Mouse (Mus musculus) megakaryocyte-erythroid progenitor cell, adult 5-6 weeks (primary cell): ENCODE data around the gene Trappc6a. TPM values are rescaled to one million over a fixed set of nuclear protein-coding genes. Genes with fewer than 3 reads are reported as not detected.

Source experiments
- ATAC-seq: replicated peaks from 2 replicates; pipeline ENCODE4 v1.8.0; 2016; ENCODE audit warnings: mild to moderate bottlenecking, inconsistent platforms; ENCODE audit not compliant: severe bottlenecking, poor library complexity, low FRiP score, low TSS enrichment
- total RNA-seq, 2 experiments: library from RNA; stranded (forward) in 1 of 2; stranded (reverse) in 1 of 2; fragments of 200-1000, 215-1000 nt in 1 of 2; fragments of >200 nt in 1 of 2; fragmentation: Nextera tagmentation in 1 of 2; gene quantifications; 2 replicates each; pipeline ENCODE4 v1.2.3; 2014 to 2017

The Trappc6a gene
- total RNA-seq, 2 experiments from 2014 or later: 23.6 to 96.3 TPM

DNA sequence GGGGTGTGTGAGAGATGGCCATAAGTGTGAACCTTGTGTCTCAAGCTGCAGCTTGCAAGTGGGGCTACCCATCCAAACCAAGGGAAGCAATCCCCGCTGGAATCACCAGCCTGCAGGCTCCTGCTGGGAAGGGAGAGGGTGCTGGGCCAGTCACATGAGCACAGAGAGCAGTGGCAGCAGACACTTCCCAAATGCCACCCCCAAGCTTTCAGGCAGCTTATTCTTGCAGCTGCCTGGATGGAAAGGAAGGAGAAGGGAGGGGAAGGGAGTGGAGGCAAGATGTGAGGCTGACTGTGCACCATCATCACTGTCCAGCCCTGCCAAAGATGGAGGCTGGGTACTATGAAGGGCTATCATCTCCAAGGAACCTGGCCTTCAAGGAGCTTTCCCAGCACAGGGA lies 46.0 kb downstream of the Trappc6a start:
- ATAC-seq: no peak

DNA sequence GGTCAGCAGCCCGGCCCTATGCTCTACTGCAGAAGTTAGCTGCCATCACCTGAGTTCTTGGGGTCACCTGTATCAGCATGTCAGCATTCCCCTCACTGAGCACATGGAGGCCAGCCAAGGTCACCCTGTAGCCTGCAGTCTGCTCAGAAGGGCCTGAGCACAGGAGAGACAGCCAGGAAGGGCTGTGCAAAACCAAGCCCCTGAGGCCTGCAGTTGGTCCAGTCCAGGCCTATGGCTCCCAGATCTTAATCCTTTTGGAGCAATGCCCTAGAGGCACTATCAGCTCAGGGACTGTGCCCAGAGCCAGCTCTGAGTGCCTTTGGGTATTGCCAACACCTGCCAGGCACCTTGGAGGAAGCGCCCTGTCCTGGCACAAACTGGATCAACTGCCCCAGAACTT lies 48.9 kb downstream of the Trappc6a start:
- no peak for ATAC-seq

DNA sequence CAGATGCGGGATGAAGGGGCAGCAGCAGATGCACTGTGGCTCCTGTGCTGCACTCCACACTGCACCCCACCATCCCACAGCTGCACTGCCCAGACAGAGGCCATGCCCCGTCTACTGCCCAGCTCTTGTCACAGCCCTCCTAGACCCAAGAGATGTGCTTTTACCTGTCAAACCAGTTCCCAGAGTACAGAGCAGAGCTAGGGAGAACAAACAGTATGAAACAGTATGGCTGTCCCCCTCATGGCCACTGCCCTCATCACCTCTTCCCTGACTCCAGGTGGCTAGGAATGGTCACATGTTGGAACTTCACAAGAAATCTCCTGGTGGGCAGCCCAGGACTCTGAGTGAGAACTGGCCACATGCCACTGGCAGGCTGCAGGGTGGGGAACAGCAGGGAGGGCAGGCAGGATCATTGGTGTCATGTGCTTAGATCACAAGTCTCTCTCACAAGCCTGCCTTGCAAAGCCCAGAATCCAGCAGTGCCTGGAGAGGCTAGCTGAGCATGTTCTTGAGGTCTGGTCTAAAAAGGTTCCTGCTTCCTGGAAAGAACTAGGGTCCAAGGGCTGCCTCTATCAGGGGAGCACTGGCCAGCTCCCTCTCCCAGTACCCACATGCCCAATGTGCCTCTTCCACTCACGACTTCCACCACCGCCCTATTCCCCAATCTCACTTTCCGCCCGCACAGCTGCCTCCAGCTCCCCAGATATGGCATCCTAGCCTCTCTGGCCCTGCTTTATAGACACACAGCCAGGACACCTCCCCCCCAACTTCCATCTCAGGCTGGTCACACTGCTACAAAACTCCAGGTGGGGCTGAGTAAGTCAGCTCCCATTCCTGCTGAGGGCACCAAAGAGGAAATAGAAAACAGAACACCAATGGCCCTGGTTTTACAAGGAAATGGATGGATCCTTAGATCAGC lies 50.0 kb downstream of the Trappc6a start:
- ATAC-seq: no peak

DNA sequence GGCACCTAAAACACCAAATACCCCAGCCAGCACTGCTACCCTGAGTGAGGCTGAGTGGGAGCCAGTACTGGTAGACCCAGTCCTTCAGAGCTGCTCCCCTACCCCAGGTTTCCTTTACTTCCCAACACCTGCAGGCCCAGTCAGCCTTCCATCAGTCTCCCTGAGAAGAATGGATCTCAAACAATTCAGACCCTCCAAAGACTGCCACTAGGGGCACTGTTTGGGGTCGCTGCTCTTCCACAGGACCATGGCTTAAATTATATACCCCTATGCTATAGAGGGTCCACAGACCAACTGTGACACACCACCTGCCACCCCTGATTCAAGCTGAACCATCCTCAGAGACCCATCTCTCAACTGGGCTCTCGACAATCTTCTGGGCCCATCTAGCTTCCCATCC lies 50.8 kb downstream of the Trappc6a start:
- no peak for ATAC-seq

GRCm38 (mm10) chr7:19560491-19561260 lies 52.5 kb downstream of the Trappc6a start:
- ATAC-seq: no peak

GRCm38 (mm10) chr7:19561431-19561764 lies 53.2 kb downstream of the Trappc6a start:
- no peak for ATAC-seq

DNA sequence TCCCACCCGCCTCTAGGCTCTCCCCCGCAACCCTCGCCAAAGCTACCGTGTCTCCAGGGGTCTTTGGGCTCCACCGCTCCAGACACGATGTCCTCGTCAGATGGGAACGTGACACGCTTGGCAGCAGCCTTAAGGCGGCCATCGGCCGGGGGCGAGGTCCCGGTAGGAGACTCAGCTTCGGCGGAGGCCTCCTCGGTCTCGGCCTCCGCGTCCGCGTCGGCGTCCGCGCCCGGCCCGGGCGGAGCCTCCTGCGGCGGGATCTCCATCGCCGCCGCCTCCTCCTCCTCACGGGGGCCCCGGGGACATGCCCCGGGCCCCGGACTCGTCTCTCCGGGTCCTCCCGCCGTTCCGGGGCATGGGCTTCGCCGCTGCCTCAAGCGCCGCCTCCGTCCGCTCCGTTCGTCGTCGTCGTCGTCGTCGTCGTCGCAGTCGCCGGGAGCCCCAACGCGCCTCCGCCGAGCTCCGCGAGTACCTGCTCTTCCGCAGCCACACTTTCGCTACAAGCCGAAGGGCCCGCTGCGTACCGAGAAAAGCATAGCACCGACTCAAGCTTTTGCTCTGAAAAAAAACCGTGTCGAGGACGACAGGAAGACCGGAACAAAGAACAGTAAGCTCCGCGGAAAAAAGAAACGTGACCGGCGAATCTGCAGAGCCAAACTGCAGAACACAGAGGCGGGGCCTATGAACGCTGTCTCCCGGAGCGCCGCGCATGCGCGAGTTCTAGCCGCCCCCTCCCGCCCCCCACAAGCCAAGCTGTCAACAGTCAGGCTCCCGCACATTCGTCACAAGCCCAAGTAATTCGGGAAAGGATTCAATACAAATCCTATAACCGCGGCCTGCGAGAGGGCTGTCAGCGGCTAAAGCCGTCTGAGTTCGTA lies 53.8 kb downstream of the Trappc6a start:
- peak; percentile 61 for ATAC-seq

GRCm38 (mm10) chr7:19562643-19563410 lies 54.6 kb downstream of the Trappc6a start, which contains the start of gene Ppp1r37:
TSS of gene Ppp1r37 (minus strand) at chr7:19563076.
- no peak for ATAC-seq

GRCm38 (mm10) chr7:19563884-19564283 lies 55.7 kb downstream of the Trappc6a start:
- peak; percentile 73 for ATAC-seq

DNA sequence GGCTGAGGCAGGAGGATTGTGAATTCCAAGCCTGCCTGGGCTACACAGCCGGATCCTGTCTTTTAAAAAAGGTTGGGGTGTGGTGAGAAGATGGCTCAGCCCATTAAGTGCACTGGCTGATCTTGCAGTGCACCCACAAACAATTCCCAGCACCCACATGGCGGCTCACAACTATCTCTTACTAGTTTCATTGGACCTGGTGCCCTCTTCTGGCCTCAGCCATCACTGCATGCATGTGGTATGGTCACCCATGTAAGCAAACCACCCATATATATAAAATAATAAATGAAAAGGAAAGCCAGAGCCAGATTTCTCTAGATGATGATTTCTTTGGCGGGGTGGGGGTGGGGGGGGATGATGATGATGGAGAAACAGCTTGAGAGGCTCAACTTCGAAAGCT lies 56.3 kb downstream of the Trappc6a start:
- no peak for ATAC-seq

Other genes with a start within 250 kb of the Trappc6a start
- gene Vasp, start 236.6 kb upstream of the Trappc6a start, total RNA-seq (2014; fragmentation: Nextera tagmentation): 19.3 and 34.8 TPM in 2 replicates
- gene Vasp, start 236.6 kb upstream of the Trappc6a start, total RNA-seq (2017): 27.9 and 53.7 TPM in 2 replicates
- not detected in 2 replicates for gene Ppm1n, start 228.3 kb upstream of the Trappc6a start, total RNA-seq (2014; fragmentation: Nextera tagmentation)
- not detected in 2 replicates for gene Ppm1n, start 228.3 kb upstream of the Trappc6a start, total RNA-seq (2017)
- not detected in 2 replicates for gene Rtn2, start 225.8 kb upstream of the Trappc6a start, total RNA-seq (2014; fragmentation: Nextera tagmentation)
- gene Rtn2, start 225.8 kb upstream of the Trappc6a start, total RNA-seq (2017): not detected in 2 replicates
- gene Fosb, start 198.3 kb upstream of the Trappc6a start, total RNA-seq (2014; fragmentation: Nextera tagmentation): 4.2 and 4.8 TPM in 2 replicates
- 52.4 and 77.0 TPM in 2 replicates for gene Fosb, start 198.3 kb upstream of the Trappc6a start, total RNA-seq (2017)
- 31.3 and 51.5 TPM in 2 replicates for gene Ercc1, start 163.6 kb upstream of the Trappc6a start, total RNA-seq (2014; fragmentation: Nextera tagmentation)
- gene Ercc1, start 163.6 kb upstream of the Trappc6a start, total RNA-seq (2017): 19.8 and 23.8 TPM in 2 replicates
- gene Cd3eap, start 148.9 kb upstream of the Trappc6a start, total RNA-seq (2014; fragmentation: Nextera tagmentation): 17.2 and 36.6 TPM in 2 replicates
- gene Cd3eap, start 148.9 kb upstream of the Trappc6a start, total RNA-seq (2017): 34.9 and 47.7 TPM in 2 replicates
- gene Ppp1r13l, start 148.6 kb upstream of the Trappc6a start, total RNA-seq (2014; fragmentation: Nextera tagmentation): 4.3 and 6.5 TPM in 2 replicates
- 0.30 TPM in 1 of 2 replicates, not detected in the other for gene Ppp1r13l, start 148.6 kb upstream of the Trappc6a start, total RNA-seq (2017)
- gene Ercc2, start 126.4 kb upstream of the Trappc6a start, total RNA-seq (2014; fragmentation: Nextera tagmentation): 27.7 and 39.0 TPM in 2 replicates
- 18.7 and 21.2 TPM in 2 replicates for gene Ercc2, start 126.4 kb upstream of the Trappc6a start, total RNA-seq (2017)
- gene Klc3, start 104.3 kb upstream of the Trappc6a start, total RNA-seq (2014; fragmentation: Nextera tagmentation): not detected in 2 replicates
- gene Klc3, start 104.3 kb upstream of the Trappc6a start, total RNA-seq (2017): 0.61 TPM in 1 of 2 replicates, not detected in the other
- gene Ckm, start 103.6 kb upstream of the Trappc6a start, total RNA-seq (2014; fragmentation: Nextera tagmentation): not detected in 2 replicates
- gene Ckm, start 103.6 kb upstream of the Trappc6a start, total RNA-seq (2017): 0.80 TPM in 1 of 2 replicates, not detected in the other
- 7.8 and 11.3 TPM in 2 replicates for gene Mark4, start 49.6 kb upstream of the Trappc6a start, total RNA-seq (2014; fragmentation: Nextera tagmentation)
- 3.0 and 3.1 TPM in 2 replicates for gene Mark4, start 49.6 kb upstream of the Trappc6a start, total RNA-seq (2017)
- gene Exoc3l2, start 45.1 kb upstream of the Trappc6a start, total RNA-seq (2014; fragmentation: Nextera tagmentation): 1.7 and 2.3 TPM in 2 replicates
- gene Exoc3l2, start 45.1 kb upstream of the Trappc6a start, total RNA-seq (2017): 1.0 and 1.5 TPM in 2 replicates
- 3.4 and 3.6 TPM in 2 replicates for gene Bloc1s3, start within 50 bp of the Trappc6a start, total RNA-seq (2014; fragmentation: Nextera tagmentation)
- gene Bloc1s3, start within 50 bp of the Trappc6a start, total RNA-seq (2017): 3.6 and 4.7 TPM in 2 replicates
- gene Nkpd1, start 9.4 kb downstream of the Trappc6a start, total RNA-seq (2014; fragmentation: Nextera tagmentation): 0.20 TPM in 1 of 2 replicates, not detected in the other
- not detected in 2 replicates for gene Nkpd1, start 9.4 kb downstream of the Trappc6a start, total RNA-seq (2017)
- 27.7 and 37.2 TPM in 2 replicates for gene Ppp1r37, start 54.7 kb downstream of the Trappc6a start, total RNA-seq (2014; fragmentation: Nextera tagmentation)
- 14.6 and 14.7 TPM in 2 replicates for gene Ppp1r37, start 54.7 kb downstream of the Trappc6a start, total RNA-seq (2017)
- 0.47 and 4.2 TPM in 2 replicates for gene Zfp296, start 68.9 kb downstream of the Trappc6a start, total RNA-seq (2014; fragmentation: Nextera tagmentation)
- gene Zfp296, start 68.9 kb downstream of the Trappc6a start, total RNA-seq (2017): 3.2 and 3.9 TPM in 2 replicates
- gene Gemin7, start 69.2 kb downstream of the Trappc6a start, total RNA-seq (2014; fragmentation: Nextera tagmentation): 60.3 and 70.0 TPM in 2 replicates
- 24.1 and 25.1 TPM in 2 replicates for gene Gemin7, start 69.2 kb downstream of the Trappc6a start, total RNA-seq (2017)
- 44.9 and 53.1 TPM in 2 replicates for gene Clasrp, start 96.1 kb downstream of the Trappc6a start, total RNA-seq (2014; fragmentation: Nextera tagmentation)
- 33.9 and 48.3 TPM in 2 replicates for gene Clasrp, start 96.1 kb downstream of the Trappc6a start, total RNA-seq (2017)
- gene Relb, start 121.0 kb downstream of the Trappc6a start, total RNA-seq (2014; fragmentation: Nextera tagmentation): 3.8 TPM in 1 of 2 replicates, not detected in the other
- 0.47 and 0.69 TPM in 2 replicates for gene Relb, start 121.0 kb downstream of the Trappc6a start, total RNA-seq (2017)
- 45.9 and 70.1 TPM in 2 replicates for gene Clptm1, start 156.6 kb downstream of the Trappc6a start, total RNA-seq (2014; fragmentation: Nextera tagmentation)
- 31.1 and 37.3 TPM in 2 replicates for gene Clptm1, start 156.6 kb downstream of the Trappc6a start, total RNA-seq (2017)
- not detected in 2 replicates for gene Apoc2, start 169.5 kb downstream of the Trappc6a start, total RNA-seq (2014; fragmentation: Nextera tagmentation)
- gene Apoc2, start 169.5 kb downstream of the Trappc6a start, total RNA-seq (2017): not detected in 2 replicates
- not detected in 2 replicates for gene Gm44805, start 173.0 kb downstream of the Trappc6a start, total RNA-seq (2014; fragmentation: Nextera tagmentation)
- not detected in 2 replicates for gene Gm44805, start 173.0 kb downstream of the Trappc6a start, total RNA-seq (2017)
- gene Apoc4, start 173.1 kb downstream of the Trappc6a start, total RNA-seq (2014; fragmentation: Nextera tagmentation): not detected in 2 replicates
- gene Apoc4, start 173.1 kb downstream of the Trappc6a start, total RNA-seq (2017): not detected in 2 replicates
- gene Apoc1, start 184.3 kb downstream of the Trappc6a start, total RNA-seq (2014; fragmentation: Nextera tagmentation): 2.3 and 3.6 TPM in 2 replicates
- 15.4 TPM in 1 of 2 replicates, not detected in the other for gene Apoc1, start 184.3 kb downstream of the Trappc6a start, total RNA-seq (2017)
- gene Apoe, start 190.8 kb downstream of the Trappc6a start, total RNA-seq (2014; fragmentation: Nextera tagmentation): 113 and 140 TPM in 2 replicates
- 556 and 867 TPM in 2 replicates for gene Apoe, start 190.8 kb downstream of the Trappc6a start, total RNA-seq (2017)
- 111 and 140 TPM in 2 replicates for gene Tomm40, start 207.0 kb downstream of the Trappc6a start, total RNA-seq (2014; fragmentation: Nextera tagmentation)
- gene Tomm40, start 207.0 kb downstream of the Trappc6a start, total RNA-seq (2017): 44.6 and 64.9 TPM in 2 replicates
- 2.2 and 6.0 TPM in 2 replicates for gene Nectin2, start 242.1 kb downstream of the Trappc6a start, total RNA-seq (2014; fragmentation: Nextera tagmentation)
- gene Nectin2, start 242.1 kb downstream of the Trappc6a start, total RNA-seq (2017): 3.9 and 12.3 TPM in 2 replicates